Mouse (Mus musculus) spleen, postnatal 4 days (tissue): Measurements from ENCODE around the gene Slc6a5.

Experiments
- DNase-seq, 2 experiments: peaks; one replicate each; pipeline ENCODE4 v3.0.0; 2022; ENCODE audit warnings: low spot score in 2 of 2

Slc6a5 gene

GRCm38 (mm10) chr7:49909850-49910249 lies at the start of gene Slc6a5:
Slc6a5 (plus strand) TSS chr7:49910146.
- DNase-seq: no peak

GRCm38 (mm10) chr7:49861196-49861595 lies 48.8 kb upstream of the Slc6a5 start:
- no peak for DNase-seq

GRCm38 (mm10) chr7:49863753-49864152 lies 46.2 kb upstream of the Slc6a5 start:
- DNase-seq: no peak

GRCm38 (mm10) chr7:49869656-49870055 lies 40.3 kb upstream of the Slc6a5 start:
- no peak for DNase-seq

- DNase-seq: no peak
These were observed 39.7 kb upstream of the Slc6a5 start for GRCm38 (mm10) chr7:49870276-49870675.

- no peak for DNase-seq
These were observed 32.6 kb upstream of the Slc6a5 start for GRCm38 (mm10) chr7:49877307-49877706.

- DNase-seq: no peak
These were observed 30.9 kb upstream of the Slc6a5 start for GRCm38 (mm10) chr7:49879051-49879450.

- no peak for DNase-seq
These were observed 29.8 kb upstream of the Slc6a5 start for GRCm38 (mm10) chr7:49879998-49880707.

- DNase-seq: no peak
These were observed 27.7 kb upstream of the Slc6a5 start for GRCm38 (mm10) chr7:49882288-49882687.

GRCm38 (mm10) chr7:49882694-49883389 lies 27.1 kb upstream of the Slc6a5 start:
- DNase-seq: no peak

- no peak for DNase-seq
These were observed 22.1 kb upstream of the Slc6a5 start for GRCm38 (mm10) chr7:49887776-49888390.

GRCm38 (mm10) chr7:49894786-49895185 lies 15.2 kb upstream of the Slc6a5 start:
- no peak for DNase-seq

GRCm38 (mm10) chr7:49895296-49895695 lies 14.7 kb upstream of the Slc6a5 start:
- DNase-seq: no peak

GRCm38 (mm10) chr7:49902003-49902552 lies 7.9 kb upstream of the Slc6a5 start:
- DNase-seq: no peak

GRCm38 (mm10) chr7:49907191-49908171 lies 2.5 kb upstream of the Slc6a5 start:
- no peak for DNase-seq

GRCm38 (mm10) chr7:49908181-49908855 lies 1.6 kb upstream of the Slc6a5 start:
- DNase-seq: no peak

GRCm38 (mm10) chr7:49908990-49909411 lies 945 bp upstream of the Slc6a5 start:
- no peak for DNase-seq

GRCm38 (mm10) chr7:49910361-49910760 lies 415 bp downstream of the Slc6a5 start:
- DNase-seq: no peak

GRCm38 (mm10) chr7:49911147-49911946 lies 1.4 kb downstream of the Slc6a5 start:
- DNase-seq: no peak

GRCm38 (mm10) chr7:49911947-49912262 lies 2.0 kb downstream of the Slc6a5 start:
- DNase-seq: no peak
